Mouse (Mus musculus) forebrain, embryonic 10.5 days (tissue): Measurements from ENCODE around the gene C1qb. TPM values are rescaled to one million over a fixed set of nuclear protein-coding genes. Genes with fewer than 3 reads are reported as not detected.
A peak's percentile ranks its signal among the peaks of the same experiment; 100 is the strongest.

Experiments used
- DNase-seq: peaks from one replicate; pipeline ENCODE4 v3.0.0-alpha.2; 2017; ENCODE audit warnings: low spot score; ENCODE audit errors: extremely low spot score
- H3K27ac ChIP-seq: fragments of 300-500 bp; sonication (generic); 2 replicates; pipeline ENCODE4 v1.5.1; 2016; ENCODE audit warnings: mild to moderate bottlenecking
- H3K27me3 ChIP-seq: fragments of 300-500 bp; sonication (generic); 2 replicates; pipeline ENCODE4 v1.6.1; 2016; ENCODE audit warnings: mild to moderate bottlenecking; ENCODE audit not compliant: poor library complexity, severe bottlenecking
- H3K36me3 ChIP-seq: fragments of 300-500 bp; sonication (generic); replicated peaks from 2 replicates; pipeline ENCODE4 v1.6.1; 2016; ENCODE audit warnings: mild to moderate bottlenecking, moderate library complexity
- H3K4me1 ChIP-seq: fragments of 300-500 bp; sonication (generic); 2 replicates; pipeline ENCODE4 v1.6.1; 2016
- H3K4me3 ChIP-seq: fragments of 300-500 bp; sonication (generic); 2 replicates; pipeline ENCODE4 v1.5.1; 2016; ENCODE audit warnings: mild to moderate bottlenecking, moderate library complexity
- H3K9me3 ChIP-seq: fragments of 300-500 bp; sonication (generic); 2 replicates; pipeline ENCODE4 v1.6.1; 2016; ENCODE audit warnings: mild to moderate bottlenecking, moderate library complexity
- WGBS: fragments of 180-500 bp; shearing (Covaris S2); methylation state at CpG from one replicate; pipeline ENCODE4 v1.1.7; 2016; 5-methylcytosine and 5-hydroxymethylcytosine counted together
- polyA plus RNA-seq: library from polyadenylated mRNA; unstranded; fragments of >200 nt; fragmentation: Nextera tagmentation; extraction: Ambion mirVana; gene quantifications from 2 replicates; pipeline ENCODE4 v1.2.1, GENCODE M21; 2016

Gene C1qb
- 15.1 and 15.5 TPM in 2 replicates for polyA plus RNA-seq

- DNase-seq = no peak
- Histone ChIP-seq H3K4me1 (no peaks in the 10 kb centered on the region), H3K9me3 (no peaks in the 10 kb centered on the region), H3K27me3 (peaks cover 5% of the 10 kb centered on the region; the same call in 1 of the 2 replicates), H3K4me3 (no peak within 1 kb of the TSS), H3K27ac (no peak within 1 kb of the TSS), H3K36me3 (no peaks in the 10 kb centered on the region)
- WGBS = 82% methylated on average over 7 of the region's 7 CpGs
Measured at GRCm38 (mm10) chr4:136886101-136886500, at the start of gene C1qb. Gene C1qb (minus strand): TSS chr4:136886187.

GRCm38 (mm10) chr4:136934746-136935613 is 49.0 kb upstream of the C1qb start:
- 56% methylated on average over 18 of the region's 18 CpGs for WGBS
- peaks cover 34% of the 10 kb centered on the region for H3K27me3 ChIP-seq
- H3K36me3 ChIP-seq = no peaks in the 10 kb centered on the region
- 0 out of 2 replicates have a peak overlapping the region, but pooled peaks have one; percentile 16 for H3K27ac ChIP-seq
- no peak for DNase-seq
- peaks cover 20% of the 10 kb centered on the region for H3K4me1 ChIP-seq
- H3K9me3 ChIP-seq = no peaks in the 10 kb centered on the region
- no peak overlapping the region for H3K4me3 ChIP-seq

- Histone ChIP-seq H3K36me3 (no peaks in the 10 kb centered on the region), H3K4me3 (no peak overlapping the region), H3K27me3 (peaks cover 53% of the 10 kb centered on the region), H3K4me1 (peaks cover 33% of the 10 kb centered on the region), H3K9me3 (no peaks in the 10 kb centered on the region), H3K27ac (no peak overlapping the region)
- DNase-seq = no peak
- WGBS = 92% methylated on average over 8 of the region's 8 CpGs
Measured at GRCm38 (mm10) chr4:136930474-136930873, 44.5 kb upstream of the C1qb start.

- H3K27ac ChIP-seq = 0 out of 2 replicates have a peak overlapping the region, but pooled peaks have one; percentile 8
- peak; percentile 50 for DNase-seq
- H3K27me3 ChIP-seq = peaks cover 69% of the 10 kb centered on the region
- H3K4me3 ChIP-seq = no peak overlapping the region
- H3K9me3 ChIP-seq = no peaks in the 10 kb centered on the region
- WGBS = 7% methylated on average over 5 of the region's 5 CpGs
- H3K36me3 ChIP-seq = no peaks in the 10 kb centered on the region
- peaks cover 18% of the 10 kb centered on the region for H3K4me1 ChIP-seq
Measured at GRCm38 (mm10) chr4:136928928-136929327, 42.9 kb upstream of the C1qb start.

DNA sequence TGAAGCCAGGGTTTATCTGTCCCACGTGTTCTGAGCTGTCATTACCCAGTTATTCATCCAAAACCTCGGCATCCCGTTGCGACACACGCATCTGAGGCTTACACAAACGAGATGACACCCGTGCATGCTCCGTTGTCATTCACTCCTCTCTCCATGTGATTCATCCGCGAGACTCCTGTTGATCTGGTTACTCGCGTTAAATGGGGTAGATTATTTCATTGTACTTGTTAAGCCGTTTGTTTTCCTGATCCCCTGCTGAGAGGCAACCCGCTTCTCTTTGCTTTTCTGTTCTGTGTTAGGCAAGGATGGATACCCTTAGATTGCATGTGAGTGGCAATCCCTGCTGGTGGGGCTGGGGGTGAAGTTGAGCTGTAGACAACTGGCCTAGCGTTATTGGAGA is 39.8 kb upstream of the C1qb start:
- 7% methylated on average over 15 of the region's 15 CpGs for WGBS
- Histone ChIP-seq H3K27me3 (peaks cover 59% of the 10 kb centered on the region), H3K9me3 (no peaks in the 10 kb centered on the region), H3K27ac (no peak overlapping the region), H3K4me3 (no peak overlapping the region), H3K4me1 (peaks cover 15% of the 10 kb centered on the region), H3K36me3 (no peaks in the 10 kb centered on the region)
- DNase-seq = no peak

- Histone ChIP-seq H3K27me3 (peaks cover 55% of the 10 kb centered on the region), H3K9me3 (no peaks in the 10 kb centered on the region), H3K4me3 (no peak overlapping the region), H3K36me3 (no peaks in the 10 kb centered on the region), H3K4me1 (peaks cover 15% of the 10 kb centered on the region), H3K27ac (no peak overlapping the region)
- DNase-seq = peak; percentile 71
- 5% methylated on average over 6 of the region's 6 CpGs for WGBS
Measured at GRCm38 (mm10) chr4:136924529-136924928, 38.5 kb upstream of the C1qb start.

GRCm38 (mm10) chr4:136919526-136919925 is 33.5 kb upstream of the C1qb start:
- Histone ChIP-seq H3K27me3 (peaks cover 17% of the 10 kb centered on the region), H3K27ac (no peak overlapping the region), H3K36me3 (no peaks in the 10 kb centered on the region), H3K9me3 (no peaks in the 10 kb centered on the region), H3K4me1 (peaks cover 15% of the 10 kb centered on the region), H3K4me3 (no peak overlapping the region)
- WGBS = 78% methylated on average over 3 of the region's 3 CpGs
- DNase-seq = no peak

DNA sequence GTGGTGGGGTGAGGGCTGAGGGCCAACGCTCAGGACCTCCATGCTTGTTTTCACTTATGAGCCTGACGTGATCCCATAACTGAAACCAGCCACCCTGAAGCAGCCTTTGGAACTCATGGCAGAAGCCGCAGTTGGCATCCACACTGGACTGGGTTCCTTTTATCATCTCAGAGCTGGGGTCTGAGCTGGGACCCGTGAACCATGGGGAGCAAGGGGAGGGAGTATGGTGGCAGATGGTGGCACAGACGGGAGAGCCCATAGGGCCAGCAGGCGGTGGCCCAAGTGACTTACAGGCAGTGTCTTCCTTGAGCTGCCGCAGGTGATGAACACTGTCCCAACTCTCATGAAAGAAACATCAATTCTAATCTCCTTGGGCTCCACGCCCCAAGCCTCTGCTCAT is 32.8 kb upstream of the C1qb start:
- peaks cover 18% of the 10 kb centered on the region for H3K4me1 ChIP-seq
- 92% methylated on average over 8 of the region's 8 CpGs for WGBS

DNA sequence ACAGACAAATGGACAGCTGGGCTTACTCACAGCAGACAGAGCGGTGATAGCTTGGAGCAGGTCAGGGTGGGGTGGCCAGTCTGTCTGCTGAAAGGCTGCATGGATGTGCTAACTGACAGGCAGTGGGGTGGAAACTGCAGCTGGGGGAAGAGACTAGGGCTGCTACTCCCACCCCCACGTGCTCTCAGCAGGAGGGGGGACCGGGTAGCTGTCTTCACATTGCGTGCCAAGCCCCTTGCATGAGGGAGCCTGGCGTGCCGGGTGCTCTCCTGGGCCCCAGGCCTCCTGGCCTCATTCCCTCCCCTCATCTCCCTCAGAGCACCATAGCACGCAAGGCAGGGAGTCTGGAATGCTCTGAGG is 31.2 kb upstream of the C1qb start:
- H3K27me3 ChIP-seq = peaks cover 18% of the 10 kb centered on the region
- no peaks in the 10 kb centered on the region for H3K9me3 ChIP-seq
- H3K4me3 ChIP-seq = no peak overlapping the region
- H3K27ac ChIP-seq = 0 out of 2 replicates have a peak overlapping the region, but pooled peaks have one; percentile 26
- DNase-seq = no peak
- WGBS = 55% methylated on average over 7 of the region's 7 CpGs
- no peaks in the 10 kb centered on the region for H3K36me3 ChIP-seq
- H3K4me1 ChIP-seq = peaks cover 27% of the 10 kb centered on the region

More for the DNA sequence above, 32.8 kb upstream of the C1qb start:
- H3K27me3 ChIP-seq = peaks cover 12% of the 10 kb centered on the region
- H3K4me3 ChIP-seq = no peak overlapping the region
- no peaks in the 10 kb centered on the region for H3K9me3 ChIP-seq
- H3K36me3 ChIP-seq = no peaks in the 10 kb centered on the region
- H3K27ac ChIP-seq = no peak overlapping the region
- no peak for DNase-seq

- Histone ChIP-seq H3K36me3 (no peaks in the 10 kb centered on the region), H3K9me3 (no peaks in the 10 kb centered on the region), H3K27ac (0 out of 2 replicates have a peak overlapping the region, but pooled peaks have one; percentile 26), H3K27me3 (peaks cover 23% of the 10 kb centered on the region), H3K4me1 (peaks cover 33% of the 10 kb centered on the region), H3K4me3 (no peak overlapping the region)
- 79% methylated on average over 20 of the region's 20 CpGs for WGBS
- no peak for DNase-seq
Measured at GRCm38 (mm10) chr4:136916359-136917164, 30.6 kb upstream of the C1qb start.

DNA sequence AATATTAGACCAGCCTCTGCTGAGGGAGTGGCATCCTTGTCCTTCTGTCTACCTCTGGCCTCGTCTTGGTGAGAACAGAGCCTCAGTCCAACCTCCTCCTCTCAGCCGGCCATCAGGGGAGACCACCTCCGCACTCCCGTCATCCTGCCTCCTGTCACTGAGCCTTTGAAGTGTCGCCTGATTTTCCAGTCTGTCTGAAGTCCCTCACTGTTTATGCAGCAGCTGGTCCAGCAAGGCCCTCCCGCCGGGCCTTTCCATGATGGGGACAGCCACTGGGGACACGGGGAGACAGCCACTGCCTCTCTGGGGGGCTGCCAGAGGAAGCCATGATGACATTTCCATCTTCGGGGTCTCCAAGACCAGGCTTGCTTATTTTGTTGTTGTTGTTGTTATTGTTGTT is 26.9 kb upstream of the C1qb start:
- H3K27ac ChIP-seq = no peak overlapping the region; the same call in 1 of the 2 replicates

GRCm38 (mm10) chr4:136911804-136912203 is 25.8 kb upstream of the C1qb start:
- 49% methylated on average over 9 of the region's 9 CpGs for WGBS
- Histone ChIP-seq H3K27me3 (peaks cover 62% of the 10 kb centered on the region), H3K27ac (no peak overlapping the region)

More for the DNA sequence above, 26.9 kb upstream of the C1qb start:
- 29% methylated on average over 9 of the region's 9 CpGs for WGBS
- H3K4me1 ChIP-seq = peaks cover 44% of the 10 kb centered on the region
- H3K9me3 ChIP-seq = no peaks in the 10 kb centered on the region
- H3K27me3 ChIP-seq = peaks cover 54% of the 10 kb centered on the region
- DNase-seq = no peak
- H3K36me3 ChIP-seq = no peaks in the 10 kb centered on the region
- H3K4me3 ChIP-seq = no peak overlapping the region

More at GRCm38 (mm10) chr4:136911804-136912203, 25.8 kb upstream of the C1qb start:
- H3K36me3 ChIP-seq = no peaks in the 10 kb centered on the region
- peak overlapping the region; percentile 29 for H3K4me3 ChIP-seq
- peaks cover 38% of the 10 kb centered on the region for H3K4me1 ChIP-seq
- H3K9me3 ChIP-seq = no peaks in the 10 kb centered on the region
- no peak for DNase-seq
